Mouse (Mus musculus) stomach, embryonic 15.5 days (tissue): Measurements from ENCODE around the gene Fmnl3. TPM values are rescaled to one million over a fixed set of nuclear protein-coding genes. Genes with fewer than 3 reads are reported as not detected.
A peak's percentile ranks its signal among the peaks of the same experiment; 100 is the strongest.
"Not testable (repeated sequence)": the region's sequence is repeated elsewhere in the genome, so short reads cannot be mapped to it uniquely, and the experiment has no call there.

Experiments
- ATAC-seq: fragments of 200-750 bp; cut with Nextera tagmentation; 2 replicates; pipeline ENCODE4 v1.8.0; 2017; ENCODE audit warnings: low read depth, moderate number of reproducible peaks, moderate TSS enrichment; ENCODE audit not compliant: insufficient read depth, low FRiP score
- H3K27ac ChIP-seq: fragments of 300-500 bp; sonication (generic); 2 replicates; pipeline ENCODE4 v1.5.1; 2015; ENCODE audit warnings: mild to moderate bottlenecking, inconsistent platforms
- H3K27me3 ChIP-seq: fragments of 300-500 bp; sonication (generic); replicated peaks from 2 replicates; pipeline ENCODE4 v1.6.1; 2015; ENCODE audit warnings: inconsistent platforms
- H3K36me3 ChIP-seq: fragments of 300-500 bp; sonication (generic); 2 replicates; pipeline ENCODE4 v1.6.1; 2015; ENCODE audit warnings: inconsistent platforms
- H3K4me1 ChIP-seq: fragments of 300-500 bp; sonication (generic); 2 replicates; pipeline ENCODE4 v1.6.1; 2015; ENCODE audit warnings: inconsistent platforms
- H3K4me2 ChIP-seq: fragments of 300-500 bp; sonication (generic); 2 replicates; pipeline ENCODE4 v1.6.1; 2015; ENCODE audit warnings: mild to moderate bottlenecking, inconsistent platforms
- H3K4me3 ChIP-seq: fragments of 300-500 bp; sonication (generic); replicated peaks from 2 replicates; pipeline ENCODE4 v1.5.1; 2015; ENCODE audit warnings: inconsistent platforms
- H3K9ac ChIP-seq: fragments of 300-500 bp; sonication (generic); 2 replicates; pipeline ENCODE4 v1.6.1; 2015; ENCODE audit warnings: inconsistent platforms
- H3K9me3 ChIP-seq: fragments of 300-500 bp; sonication (generic); 2 replicates; pipeline ENCODE4 v1.6.1; 2016; ENCODE audit warnings: inconsistent platforms
- WGBS: fragments of 180-500 bp; shearing (Covaris S2); methylation state at CpG from one replicate; pipeline ENCODE4 v1.1.7; 2015; 5-methylcytosine and 5-hydroxymethylcytosine counted together
- polyA plus RNA-seq: library from polyadenylated mRNA; unstranded; fragments of >200 nt; fragmentation: Nextera tagmentation; extraction: Ambion mirVana; gene quantifications from 2 replicates; pipeline ENCODE4 v1.2.1, GENCODE M21; 2015

The Fmnl3 gene
- polyA plus RNA-seq, 1 experiment from 2014 or later: 18.2 TPM

DNA sequence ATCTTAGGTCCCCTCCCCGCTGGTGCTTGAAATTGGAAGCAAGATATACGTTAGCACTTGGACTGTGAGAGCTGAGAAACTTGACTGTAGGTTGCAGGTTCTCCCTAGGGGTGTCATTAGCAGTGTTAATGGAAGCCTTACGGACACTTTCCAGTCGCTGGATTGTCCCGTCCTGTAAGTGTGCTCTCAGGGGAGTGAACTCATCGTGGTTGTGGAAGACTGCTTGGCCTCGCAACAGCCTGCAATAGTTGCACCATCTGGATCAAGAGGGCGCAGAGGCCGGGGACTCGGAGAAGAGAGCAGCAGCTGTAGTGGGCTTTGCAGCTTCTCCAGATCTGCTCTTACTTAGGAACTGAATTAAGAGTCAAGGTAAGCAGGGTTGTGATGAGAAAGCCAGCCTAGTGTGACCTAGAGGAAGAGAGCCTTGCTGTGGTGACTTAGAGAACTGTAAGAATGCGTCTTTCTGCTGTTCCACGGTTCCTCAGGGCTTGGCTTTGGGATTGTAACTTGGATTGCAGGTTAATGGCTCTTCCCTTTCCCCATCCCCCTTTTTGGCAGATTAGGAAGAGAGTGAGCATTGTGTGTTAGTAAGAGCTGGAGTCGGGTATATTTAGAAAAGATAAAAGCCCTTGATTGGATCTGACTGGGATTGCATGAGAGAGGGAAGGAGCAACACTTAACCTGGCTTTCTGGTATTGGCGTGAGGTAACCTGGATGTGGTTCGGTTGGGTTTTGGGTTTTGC, 29.4 kb upstream of the Fmnl3 start:
- H3K27me3 ChIP-seq: no peaks in the 10 kb centered on the region
- no peak overlapping the region for H3K4me3 ChIP-seq
- WGBS: 75% methylated on average over 15 of the region's 15 CpGs
- H3K4me2 ChIP-seq: no peak overlapping the region
- H3K36me3 ChIP-seq: peaks cover 15% of the 10 kb centered on the region
- no peak overlapping the region for H3K27ac ChIP-seq
- H3K9ac ChIP-seq: no peak overlapping the region
- peaks cover 34% of the 10 kb centered on the region for H3K4me1 ChIP-seq
- no peaks in the 10 kb centered on the region for H3K9me3 ChIP-seq
- ATAC-seq: no peak

DNA sequence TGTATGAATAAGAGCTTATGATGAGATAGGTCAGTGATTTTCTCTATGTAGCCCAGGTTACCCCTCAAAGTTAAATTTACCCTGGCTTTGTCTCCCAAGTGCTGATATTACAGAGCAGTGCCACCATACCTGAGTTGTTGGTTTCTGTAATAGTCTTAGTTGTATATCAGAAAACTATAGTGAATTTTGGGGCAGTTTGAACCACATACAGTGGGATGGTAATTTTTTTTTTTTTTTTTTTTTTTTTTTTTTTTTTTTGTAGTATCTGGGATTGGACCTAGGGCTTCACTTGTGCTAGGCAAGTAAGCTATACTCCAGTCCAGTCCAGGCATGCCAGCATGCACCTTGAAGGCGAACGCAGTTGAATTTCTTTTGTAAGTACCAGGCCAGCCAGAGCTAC, 27.3 kb upstream of the Fmnl3 start:
- Histone ChIP-seq H3K9me3 (no peaks in the 10 kb centered on the region), H3K4me3 (no peak overlapping the region), H3K27ac (no peak overlapping the region), H3K9ac (no peak overlapping the region), H3K4me2 (no peak overlapping the region), H3K27me3 (no peaks in the 10 kb centered on the region), H3K36me3 (peaks cover 4% of the 10 kb centered on the region; the same call in 1 of the 2 replicates), H3K4me1 (peaks cover 38% of the 10 kb centered on the region)
- no peak for ATAC-seq
- WGBS: 89% methylated on average over 2 of the region's 2 CpGs

DNA sequence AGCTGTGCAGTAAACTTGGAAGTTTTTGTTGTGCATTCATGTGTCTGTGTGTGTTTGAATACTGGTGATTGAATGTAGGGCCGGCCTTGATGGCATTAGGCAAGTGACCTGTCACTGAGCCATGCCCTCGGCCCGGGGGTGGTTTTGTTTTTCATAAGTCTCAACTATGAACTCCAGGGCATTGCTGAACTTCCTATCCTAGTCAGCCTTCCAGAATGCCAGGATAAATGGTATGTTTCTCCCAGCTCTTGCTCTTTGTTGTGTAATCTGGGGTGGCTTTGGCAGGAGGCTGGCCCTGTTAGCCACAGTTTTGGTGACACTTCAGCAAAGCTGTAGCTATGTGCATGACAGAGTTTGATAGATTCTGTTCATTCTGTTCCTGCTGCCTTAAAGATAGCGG, 26.6 kb upstream of the Fmnl3 start:
- H3K27me3 ChIP-seq: no peaks in the 10 kb centered on the region
- H3K9ac ChIP-seq: no peak overlapping the region
- H3K4me3 ChIP-seq: no peak overlapping the region
- no peaks in the 10 kb centered on the region for H3K36me3 ChIP-seq
- peaks cover 43% of the 10 kb centered on the region for H3K4me1 ChIP-seq
- no peak for ATAC-seq
- H3K9me3 ChIP-seq: no peaks in the 10 kb centered on the region
- no peak overlapping the region for H3K4me2 ChIP-seq
- 60% methylated on average over 4 of the region's 4 CpGs for WGBS
- no peak overlapping the region for H3K27ac ChIP-seq

DNA sequence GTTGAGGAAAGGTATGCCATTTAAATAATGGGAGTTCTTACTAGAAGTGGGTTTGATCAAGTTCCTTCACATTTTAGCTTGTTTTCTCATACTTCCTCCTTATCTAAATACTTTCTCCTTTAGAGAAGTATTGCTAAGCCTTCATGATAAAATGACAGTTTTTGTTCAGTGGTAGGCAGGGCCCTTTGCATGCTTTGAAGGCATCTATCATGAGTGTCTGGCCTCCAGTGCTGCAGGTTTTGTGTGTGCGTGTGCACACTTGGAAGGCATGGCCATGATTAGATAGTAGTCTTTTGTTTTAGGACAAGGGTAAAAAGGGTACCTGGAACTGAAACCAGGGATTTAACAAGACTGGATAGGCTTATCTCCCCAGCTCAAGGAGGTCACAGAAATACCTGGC, 26.2 kb upstream of the Fmnl3 start:
- Histone ChIP-seq H3K9me3 (no peaks in the 10 kb centered on the region), H3K4me2 (0 out of 2 replicates have a peak overlapping the region, but pooled peaks have one; percentile 41), H3K36me3 (no peaks in the 10 kb centered on the region), H3K4me1 (peaks cover 43% of the 10 kb centered on the region), H3K4me3 (no peak overlapping the region), H3K27ac (no peak overlapping the region; the same call in 1 of the 2 replicates), H3K9ac (no peak overlapping the region), H3K27me3 (no peaks in the 10 kb centered on the region)
- ATAC-seq: no peak
- WGBS: 55% methylated on average over 1 of the region's 1 CpGs

DNA sequence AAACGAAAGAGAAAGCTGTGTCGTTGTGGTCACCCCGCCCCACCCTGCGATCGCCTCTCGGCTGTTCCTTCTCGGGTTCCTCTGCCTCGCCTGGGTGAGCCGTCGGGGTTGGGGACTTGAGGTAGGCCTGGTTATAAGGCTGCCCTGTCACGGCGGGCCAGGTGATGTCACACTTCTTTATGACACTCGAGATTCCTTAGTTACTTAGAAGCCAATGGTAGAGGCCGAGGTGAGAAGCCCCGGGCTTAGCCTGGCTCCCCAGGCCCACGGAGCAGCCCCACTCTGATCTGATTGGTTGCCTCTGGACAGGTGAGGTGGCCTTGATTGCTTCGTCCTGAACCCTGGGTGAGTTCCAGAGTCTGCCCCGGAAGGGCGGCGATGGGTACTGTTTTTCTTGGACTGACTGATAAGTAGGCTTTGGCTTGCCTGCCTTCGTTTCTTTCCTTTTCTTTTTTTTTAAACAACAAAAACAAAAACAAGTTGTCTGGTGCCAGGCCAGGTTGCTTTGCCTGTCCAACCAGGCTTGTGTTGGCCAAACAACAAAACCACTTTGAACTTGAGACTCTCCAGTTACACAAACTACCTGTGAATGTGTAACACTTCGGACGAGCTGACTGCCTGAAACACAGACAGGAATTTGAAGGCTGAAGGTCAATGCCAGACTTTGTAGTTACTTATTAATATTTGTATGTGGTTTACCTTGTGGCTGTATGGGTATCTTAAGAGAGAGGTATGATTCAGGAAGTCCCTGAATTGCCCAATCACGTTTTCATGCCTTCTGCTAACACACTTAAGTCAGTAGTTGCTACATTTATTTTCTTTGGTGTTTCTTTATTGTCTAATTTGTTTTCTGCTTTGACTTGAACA, 23.3 kb upstream of the Fmnl3 start:
- Histone ChIP-seq H3K9me3 (no peaks in the 10 kb centered on the region), H3K4me3 (peak overlapping the region; percentile 95), H3K4me1 (peaks cover 39% of the 10 kb centered on the region), H3K36me3 (no peaks in the 10 kb centered on the region), H3K9ac (peak overlapping the region; percentile 78), H3K4me2 (peak overlapping the region; percentile 69), H3K27ac (peak overlapping the region; percentile 95), H3K27me3 (no peaks in the 10 kb centered on the region)
- 4% methylated on average over 24 of the region's 24 CpGs for WGBS
- peak; percentile 44; the same call in 1 of the 2 replicates for ATAC-seq

DNA sequence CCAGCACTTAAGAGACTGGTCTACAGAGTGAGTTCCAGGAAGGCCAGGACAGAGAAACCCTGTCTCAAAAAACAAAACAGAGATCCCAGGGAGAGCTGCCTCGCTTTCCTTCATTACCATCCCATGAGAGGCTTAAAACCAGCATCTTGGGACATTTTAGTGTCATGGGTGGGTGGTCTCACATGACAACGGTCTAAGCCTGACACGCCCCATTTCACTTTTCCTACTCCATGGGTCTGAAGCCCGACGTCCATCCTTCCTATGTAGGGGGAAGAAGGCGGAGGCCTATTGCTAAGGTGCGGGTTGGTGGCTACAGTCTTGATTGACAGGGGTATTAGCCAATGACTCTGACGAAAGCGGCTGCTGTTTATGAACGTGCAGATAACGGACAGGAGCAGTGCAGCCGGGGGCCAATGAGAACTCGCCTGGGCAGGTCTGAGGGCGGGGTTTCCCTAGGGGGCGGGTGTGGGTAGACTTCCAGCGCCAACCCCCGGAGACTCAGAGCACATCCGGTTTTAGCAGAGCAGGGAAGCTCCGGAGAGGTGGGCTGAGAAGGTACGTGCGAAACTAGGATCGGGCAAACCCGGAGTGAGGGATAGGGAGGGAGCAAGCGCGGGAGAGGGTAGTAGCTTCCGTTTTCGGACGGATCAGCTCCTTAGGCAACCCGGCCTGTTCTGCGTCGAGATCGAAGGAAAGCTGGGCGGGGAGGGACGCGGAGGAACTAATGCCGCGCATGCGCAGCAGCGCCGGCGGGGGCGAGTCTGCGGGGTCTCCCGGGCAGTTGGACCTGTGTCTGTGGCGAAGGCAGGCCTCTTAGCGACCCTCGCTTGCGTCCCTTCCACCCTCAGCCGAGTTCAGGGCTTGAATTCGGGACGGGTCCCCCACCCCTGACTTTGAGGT, 22.5 kb upstream of the Fmnl3 start, which contains the start of gene Tmbim6:
Gene Tmbim6, plus strand, starts transcription at position 397 of the 900 bp plus-strand sequence.
- Histone ChIP-seq H3K9me3 (no peaks in the 10 kb centered on the region), H3K36me3 (no peaks in the 10 kb centered on the region), H3K27ac (peak within 1 kb of the TSS; percentile 95), H3K27me3 (no peaks in the 10 kb centered on the region), H3K4me2 (peak within 1 kb of the TSS; percentile 82), H3K4me1 (peaks cover 33% of the 10 kb centered on the region), H3K4me3 (peak within 1 kb of the TSS; percentile 95), H3K9ac (peak within 1 kb of the TSS; percentile 78)
- WGBS: under 1% methylated on average over 49 of the region's 51 CpGs
- ATAC-seq: peak; percentile 98

DNA sequence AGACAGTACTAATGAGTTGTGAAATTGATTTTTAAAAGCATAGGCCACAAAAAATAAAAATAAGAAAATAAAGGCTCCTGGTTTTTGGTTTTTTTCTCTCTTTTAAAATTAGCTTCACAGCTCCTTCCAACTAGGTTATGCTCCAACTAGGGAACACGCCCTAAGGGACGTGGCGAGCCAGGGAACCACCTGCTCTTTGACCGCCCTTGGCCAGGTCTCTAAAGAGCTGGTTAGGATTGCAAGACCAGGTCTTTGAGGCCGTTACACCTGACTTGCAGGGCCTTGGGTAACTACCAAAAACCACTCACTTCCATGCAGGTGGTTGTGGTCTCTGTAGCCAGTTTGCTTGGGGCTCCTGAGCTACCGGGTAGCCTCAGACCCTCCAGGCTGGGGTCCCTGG, 21.7 kb upstream of the Fmnl3 start:
- H3K9ac ChIP-seq: no peak overlapping the region
- peak overlapping the region; percentile 63; the same call in 1 of the 2 replicates for H3K27ac ChIP-seq
- 83% methylated on average over 6 of the region's 6 CpGs for WGBS
- H3K4me2 ChIP-seq: peak overlapping the region; percentile 82
- no peaks in the 10 kb centered on the region for H3K9me3 ChIP-seq
- ATAC-seq: no peak
- H3K4me1 ChIP-seq: peaks cover 30% of the 10 kb centered on the region
- H3K36me3 ChIP-seq: no peaks in the 10 kb centered on the region
- no peaks in the 10 kb centered on the region for H3K27me3 ChIP-seq
- peak overlapping the region; percentile 95 for H3K4me3 ChIP-seq

DNA sequence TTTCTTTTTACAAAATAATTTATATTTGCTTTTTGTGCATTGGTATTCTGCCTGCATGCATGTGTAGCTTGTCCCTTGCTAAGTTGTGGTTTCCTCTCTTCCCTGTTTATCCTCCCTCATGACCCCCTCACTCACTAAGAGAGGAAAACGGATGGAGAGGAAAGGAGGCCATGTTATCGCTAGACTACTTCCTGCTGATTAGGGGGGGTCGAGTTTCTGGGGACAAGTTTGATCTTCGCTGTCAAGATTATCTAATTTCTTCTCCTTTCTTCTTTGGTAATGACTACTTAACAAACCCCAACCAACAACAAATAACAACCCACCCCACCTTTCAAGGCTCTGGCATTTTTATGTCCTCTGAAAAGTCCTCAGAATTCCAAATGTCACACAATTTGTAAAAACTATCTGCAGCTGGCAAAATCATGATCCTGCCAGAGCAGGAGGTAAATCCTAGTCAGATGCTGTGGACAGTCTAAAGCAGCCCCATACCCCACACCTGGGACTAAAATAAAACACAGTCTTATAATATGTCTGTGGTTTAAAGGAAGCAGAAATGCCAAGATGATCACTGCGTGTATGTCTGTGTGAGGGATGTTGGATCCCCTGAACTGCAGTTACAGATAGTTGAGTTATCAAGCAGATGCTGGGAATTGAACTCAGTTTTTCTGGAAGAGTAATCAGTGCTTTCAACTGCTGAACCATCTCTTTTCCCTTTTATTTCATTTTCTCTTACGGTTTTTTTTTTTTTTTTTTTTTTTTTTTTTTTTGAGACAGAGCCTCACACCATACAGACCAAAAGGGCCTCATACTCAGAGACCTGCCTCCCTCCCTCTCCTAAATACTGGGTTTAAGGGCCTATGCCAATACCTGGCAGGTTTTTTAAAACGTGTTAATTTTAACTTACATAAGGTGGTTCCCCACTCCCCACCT, 20.5 kb upstream of the Fmnl3 start:
- H3K36me3 ChIP-seq: no peaks in the 10 kb centered on the region
- no peak for ATAC-seq
- no peak overlapping the region for H3K9ac ChIP-seq
- H3K27me3 ChIP-seq: no peaks in the 10 kb centered on the region
- WGBS: 60% methylated on average over 7 of the region's 7 CpGs
- H3K27ac ChIP-seq: no peak overlapping the region
- H3K4me3 ChIP-seq: no peak overlapping the region
- H3K4me2 ChIP-seq: no peak overlapping the region
- H3K9me3 ChIP-seq: no peaks in the 10 kb centered on the region
- H3K4me1 ChIP-seq: peaks cover 17% of the 10 kb centered on the region

DNA sequence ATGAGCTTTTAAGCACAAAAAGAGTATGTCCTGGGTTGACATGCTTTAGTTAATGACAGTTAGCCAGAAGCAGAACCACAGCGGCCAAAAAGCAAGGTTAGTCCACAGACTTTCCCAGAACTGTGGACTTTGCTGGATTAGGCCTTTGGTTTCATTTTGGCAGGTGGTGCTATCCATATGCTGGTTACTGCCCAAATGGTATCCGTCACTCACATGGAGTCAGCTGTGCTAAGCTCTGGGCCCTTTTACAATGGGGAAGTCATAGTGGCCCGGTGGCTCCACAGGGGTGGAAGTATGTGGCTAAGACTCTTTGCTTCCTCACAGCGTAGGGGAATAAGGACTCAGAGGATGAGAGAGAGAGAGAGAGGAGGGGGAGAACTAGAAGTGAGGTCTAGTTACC, 17.7 kb upstream of the Fmnl3 start:
- H3K4me3 ChIP-seq: no peak overlapping the region
- no peak overlapping the region for H3K4me2 ChIP-seq
- no peaks in the 10 kb centered on the region for H3K27me3 ChIP-seq
- H3K9me3 ChIP-seq: no peaks in the 10 kb centered on the region
- no peak overlapping the region for H3K9ac ChIP-seq
- 72% methylated on average over 4 of the region's 4 CpGs for WGBS
- H3K27ac ChIP-seq: no peak overlapping the region
- no peaks in the 10 kb centered on the region for H3K36me3 ChIP-seq
- no peak for ATAC-seq
- peaks cover 6% of the 10 kb centered on the region; the same call in 1 of the 2 replicates for H3K4me1 ChIP-seq

DNA sequence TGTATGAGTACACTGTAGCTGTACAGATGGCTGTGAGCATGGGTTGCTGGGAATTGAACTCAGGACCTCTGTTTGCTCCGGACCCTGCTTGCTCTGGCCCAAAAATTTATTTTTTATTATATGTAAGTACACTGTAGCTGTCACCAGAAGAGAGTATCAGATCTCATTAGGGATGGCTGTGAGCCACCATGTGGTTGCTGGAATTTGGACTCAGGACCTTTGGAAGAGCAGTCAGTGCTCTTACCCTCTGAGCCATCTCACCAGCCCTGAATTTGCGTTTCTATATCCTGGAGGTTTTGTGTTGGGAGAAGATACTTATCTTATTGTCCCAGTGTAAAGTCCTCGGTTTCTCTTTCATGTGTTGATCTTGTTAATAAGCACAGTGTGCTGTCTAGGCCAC, 16.5 kb upstream of the Fmnl3 start:
- Histone ChIP-seq H3K27ac (no peak overlapping the region), H3K27me3 (no peaks in the 10 kb centered on the region), H3K4me3 (no peak overlapping the region), H3K4me2 (no peak overlapping the region), H3K4me1 (no peaks in the 10 kb centered on the region), H3K9me3 (no peaks in the 10 kb centered on the region), H3K36me3 (no peaks in the 10 kb centered on the region), H3K9ac (no peak overlapping the region)
- no peak for ATAC-seq
- 71% methylated on average over 3 of the region's 3 CpGs for WGBS

DNA sequence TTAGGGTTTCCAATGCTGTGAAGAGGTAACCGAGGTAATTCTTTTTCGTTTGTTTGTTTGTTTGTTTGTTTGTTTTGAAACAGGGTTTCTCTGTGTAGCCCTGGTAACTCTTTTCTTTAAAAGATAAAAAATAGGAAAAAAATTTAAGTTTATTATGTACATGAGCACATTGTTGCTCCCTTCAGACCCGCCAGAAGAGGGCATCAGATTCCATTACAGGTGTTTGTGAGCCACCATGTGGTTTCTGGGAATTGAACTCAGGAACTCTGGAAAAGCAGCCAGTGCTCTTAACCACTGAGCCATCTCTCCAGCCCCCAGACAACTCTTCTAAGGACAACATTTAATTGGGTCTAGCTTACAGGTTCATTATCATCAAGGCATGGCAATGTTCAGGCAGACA, 15.8 kb upstream of the Fmnl3 start:
- H3K9me3 ChIP-seq, H3K27me3 ChIP-seq, H3K4me2 ChIP-seq, H3K36me3 ChIP-seq, H3K4me3 ChIP-seq, H3K9ac ChIP-seq, H3K4me1 ChIP-seq, H3K27ac ChIP-seq, ATAC-seq: not testable (repeated sequence)
- whole genome bisulfite sequencing: 60% methylated on average over 3 of the region's 3 CpGs
